Mouse (Mus musculus): Measurements from ENCODE around the gene Adarb2. TPM values are rescaled to one million over a fixed set of nuclear protein-coding genes. Genes with fewer than 3 reads are reported as not detected.

The Adarb2 gene
- total and polyA plus RNA-seq, 3 experiments, result not detected

GRCm38 (mm10) chr13:8457831-8458230 is 255.2 kb downstream of the Adarb2 start:
- Histone ChIP-seq H3K4me3 (replicated peaks in 1 of 3; ENCODE audit: low read depth in 2 of 3, low read length in 2 of 3, poor library complexity in 1 of 3) (no peak overlapping the region), H3K27ac (ENCODE audit: insufficient read depth, low read depth) (no peak overlapping the region), H3K27me3 (replicated peaks) (no peaks in the 10 kb centered on the region), H3K4me1 (ENCODE audit: control insufficient read depth in 1 of 2, insufficient read depth in 2 of 2) (peaks cover 12 to 23% of the 10 kb centered on the region in 2 experiments), H3K9ac (ENCODE audit: insufficient read depth, low read depth) (no peak overlapping the region), H3K36me3 (replicated peaks in 1 of 2; ENCODE audit: control insufficient read depth in 1 of 2, insufficient read depth in 1 of 2, low read length in 1 of 2) (no peaks in the 10 kb centered on the region), H3K79me2 (replicated peaks; ENCODE audit: control insufficient read depth, extremely low read depth, insufficient read depth, poor library complexity, severe bottlenecking) (no peaks in the 10 kb centered on the region), H3K4me2 (ENCODE audit: insufficient read depth, low read depth, poor library complexity, severe bottlenecking) (peak overlapping the region; percentile 68), H3K9me3 (replicated peaks; ENCODE audit: low read length) (no peaks in the 10 kb centered on the region)
- in situ Hi-C loops (cut with MboI; ENCODE audit: low pct_ligation_motif_present, low pct_unique_long_range_greater_than_20kb, low sequenced_read_pairs) (no loop called here), dilution Hi-C loops (cut with MboI; ENCODE audit: extremely low pct_ligation_motif_present, extremely low pct_unique_long_range_greater_than_20kb, low sequenced_read_pairs) (no loop called here)
- DNase-seq (ENCODE audit: extremely low read depth), result peak; percentile 52
- no peak for TF ChIP-seq RAD21 (IDR thresholded peaks at IDR 0.05; ENCODE audit: low read depth, low read length)
- peak; percentile 80 for TF ChIP-seq IRF4 (IDR thresholded peaks at IDR 0.05; ENCODE audit: low read depth, low read length)
- TF ChIP-seq EP300 (IDR thresholded peaks at IDR 0.05; ENCODE audit: low read length), result peak; percentile 48
- TF ChIP-seq BHLHE40 (IDR thresholded peaks at IDR 0.05; ENCODE audit: low read depth, low read length), result peak; percentile 52
- no peak for TF ChIP-seq E2F4 (IDR thresholded peaks at IDR 0.05; ENCODE audit: insufficient replicate concordance, low read depth, low read length)
- peak; percentile 85 for TF ChIP-seq ETS1 (conservative IDR thresholded peaks at IDR 0.05; ENCODE audit: low read depth, low read length)

DNA sequence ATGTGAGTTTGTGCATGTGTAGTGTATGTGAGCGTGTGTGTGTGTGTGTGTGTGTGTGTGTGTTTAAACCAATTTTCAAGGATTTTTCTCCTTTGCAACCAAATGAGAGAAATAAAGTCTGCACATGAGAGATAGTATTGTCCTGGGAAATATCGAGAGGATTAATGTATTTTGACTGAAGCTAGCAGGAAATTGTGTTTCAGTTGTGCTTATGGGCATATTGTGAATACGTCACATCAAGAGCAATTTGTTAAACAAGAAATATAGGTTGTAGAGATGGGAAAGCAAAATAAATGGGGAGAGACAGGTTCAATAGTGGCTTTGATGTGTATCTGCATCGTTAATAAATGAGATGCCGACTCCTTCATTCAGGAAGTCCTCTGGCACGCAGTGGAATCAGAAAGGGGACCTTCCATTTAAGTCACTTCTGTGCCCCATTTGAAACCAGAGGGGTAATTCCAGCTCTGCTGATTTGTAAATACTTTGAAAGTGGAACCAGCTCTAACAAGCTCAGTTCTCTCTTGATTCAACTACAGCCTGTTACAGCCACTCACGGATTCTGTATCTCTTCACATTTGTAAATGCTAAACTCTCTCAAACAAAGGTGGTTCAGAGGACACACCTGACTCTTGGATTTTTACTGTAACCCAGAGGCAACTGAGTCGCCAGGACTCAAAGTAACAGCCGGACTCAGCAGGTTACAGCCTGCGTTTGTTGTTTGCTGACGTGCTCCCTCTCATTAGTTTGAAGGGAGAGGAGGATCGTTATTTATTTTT is 265.1 kb downstream of the Adarb2 start:
- Histone ChIP-seq H3K36me3 (replicated peaks in 1 of 2; ENCODE audit: control insufficient read depth in 1 of 2, insufficient read depth in 1 of 2, low read length in 1 of 2) (no peaks in the 10 kb centered on the region), H3K9me3 (replicated peaks; ENCODE audit: low read length) (no peaks in the 10 kb centered on the region), H3K27ac (ENCODE audit: insufficient read depth, low read depth) (no peak overlapping the region), H3K4me3 (replicated peaks in 1 of 3; ENCODE audit: low read depth in 2 of 3, low read length in 2 of 3, poor library complexity in 1 of 3) (peak overlapping the region in 1 of 3 experiments; percentile 32), H3K9ac (ENCODE audit: insufficient read depth, low read depth) (peak overlapping the region; percentile 35), H3K27me3 (replicated peaks) (no peaks in the 10 kb centered on the region), H3K4me1 (ENCODE audit: control insufficient read depth in 1 of 2, insufficient read depth in 2 of 2) (peaks cover 0 to 6% of the 10 kb centered on the region in 2 experiments; a peak in 2 of 4 replicates), H3K79me2 (replicated peaks; ENCODE audit: control insufficient read depth, extremely low read depth, insufficient read depth, poor library complexity, severe bottlenecking) (no peaks in the 10 kb centered on the region), H3K4me2 (ENCODE audit: insufficient read depth, low read depth, poor library complexity, severe bottlenecking) (peak overlapping the region; percentile 68)
- in situ Hi-C loops (cut with MboI; ENCODE audit: low pct_ligation_motif_present, low pct_unique_long_range_greater_than_20kb, low sequenced_read_pairs) (no loop called here), dilution Hi-C loops (cut with MboI; ENCODE audit: extremely low pct_ligation_motif_present, extremely low pct_unique_long_range_greater_than_20kb, low sequenced_read_pairs) (no loop called here)
- DNase-seq (ENCODE audit: extremely low read depth), result no peak
- TF ChIP-seq NELFE (IDR thresholded peaks at IDR 0.05; ENCODE audit: low read depth, low read length) (no peak), EP300 (IDR thresholded peaks at IDR 0.05; ENCODE audit: low read length) (no peak), HCFC1 (IDR thresholded peaks at IDR 0.05; ENCODE audit: low read depth, low read length) (no peak), BHLHE40 (IDR thresholded peaks at IDR 0.05; ENCODE audit: low read depth, low read length) (no peak), IRF4 (IDR thresholded peaks at IDR 0.05; ENCODE audit: low read depth, low read length) (no peak), ELF1 (IDR thresholded peaks at IDR 0.05; ENCODE audit: low read depth, low read length) (no peak), SIN3A (IDR thresholded peaks at IDR 0.05; ENCODE audit: low read length) (no peak), RCOR1 (conservative IDR thresholded peaks at IDR 0.05; ENCODE audit: low read depth, low read length) (no peak), POLR2A (IDR thresholded peaks at IDR 0.05; ENCODE audit: low read depth, low read length) (no peak), GABPA (IDR thresholded peaks at IDR 0.05; ENCODE audit: insufficient replicate concordance, low read depth, low read length) (no peak), TCF12 (IDR thresholded peaks at IDR 0.05; ENCODE audit: low read depth, low read length) (no peak), CHD1 (IDR thresholded peaks at IDR 0.05; ENCODE audit: low read depth, low read length) (no peak), RAD21 (IDR thresholded peaks at IDR 0.05; ENCODE audit: low read depth, low read length) (no peak), ZC3H11A (IDR thresholded peaks at IDR 0.05; ENCODE audit: low read depth, low read length) (no peak), UBTF (IDR thresholded peaks at IDR 0.05; ENCODE audit: low read depth, low read length) (no peak), POLR2AphosphoS2 (IDR thresholded peaks at IDR 0.05; ENCODE audit: low read depth, low read length) (no peak), ZMIZ1 (IDR thresholded peaks at IDR 0.05; ENCODE audit: low read depth, low read length) (no peak)
